Mouse (Mus musculus): ENCODE measurements around the gene Dmac1.
"Not testable (repeated sequence)": the region's sequence is repeated elsewhere in the genome, so short reads cannot be mapped to it uniquely, and the experiment has no call there.

DNA sequence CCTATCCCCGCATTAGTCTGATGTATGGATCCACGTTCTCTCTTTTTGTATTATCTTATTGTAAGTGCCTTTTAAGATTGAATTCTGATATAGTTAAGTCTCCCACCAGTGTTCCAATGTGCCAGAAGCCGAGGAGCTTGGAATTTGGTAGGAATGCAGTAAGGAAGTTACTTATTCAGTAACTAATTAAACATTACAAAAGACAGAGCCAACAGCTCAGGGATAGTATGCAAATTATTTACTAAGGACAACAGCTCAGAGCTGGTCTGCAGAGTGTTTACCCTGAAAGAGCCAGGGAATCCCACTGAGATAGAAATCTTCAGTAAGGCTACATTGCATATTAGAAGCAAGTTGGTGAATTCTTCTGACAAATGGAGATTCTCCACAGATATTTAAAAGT lies 43.5 kb downstream of the Dmac1 start:
- not testable (repeated sequence) for TF ChIP-seq POLR2A (IDR thresholded peaks at IDR 0.05; ENCODE audit: low read depth, low read length); CTCF (IDR thresholded peaks at IDR 0.05; ENCODE audit: extremely low read depth, insufficient read depth, insufficient read length, insufficient replicate concordance)

Data from spleen, adult 2 months (tissue).